Mouse (Mus musculus) urinary bladder, postnatal 14 days (tissue): ENCODE data around the gene Skp1a.

ENCODE experiments used
- DNase-seq: peaks from one replicate; pipeline ENCODE4 v3.0.0; 2021; ENCODE audit warnings: low spot score

Skp1a gene

DNA sequence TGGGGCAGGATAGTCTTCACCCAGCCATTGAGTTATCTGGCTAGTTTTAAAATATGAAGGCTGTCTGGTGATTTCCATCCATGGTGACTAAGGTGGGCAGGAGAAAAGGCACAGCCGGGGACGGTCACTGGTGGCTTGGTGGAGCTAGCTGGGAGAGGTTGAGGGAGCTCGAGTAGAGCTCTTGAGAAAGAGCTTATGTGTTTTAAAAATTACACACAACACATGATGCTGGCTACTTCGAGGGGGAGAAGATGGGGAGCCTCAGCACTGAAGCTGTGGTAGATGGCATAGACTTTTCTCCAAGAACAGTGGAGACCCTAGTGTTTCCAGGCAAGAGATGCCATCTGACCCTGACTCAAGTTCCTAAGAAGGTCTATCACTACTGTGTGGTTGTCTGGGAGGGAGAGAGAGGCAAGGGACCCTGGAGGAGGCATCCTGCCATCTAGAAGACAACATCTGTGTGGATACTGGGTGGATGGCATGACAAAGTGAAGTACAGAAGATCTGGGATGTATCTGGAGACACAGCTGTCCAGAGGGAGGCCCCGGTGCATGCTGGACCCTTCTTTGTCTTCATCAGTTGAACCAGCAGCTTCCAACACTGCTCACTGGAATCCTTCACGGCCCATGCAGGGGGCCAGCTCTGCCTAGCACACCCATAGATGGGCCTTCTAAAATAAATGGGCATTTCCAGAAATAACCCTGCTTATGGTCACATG, 45.8 kb downstream of the Skp1a start:
- no peak for DNase-seq

DNA sequence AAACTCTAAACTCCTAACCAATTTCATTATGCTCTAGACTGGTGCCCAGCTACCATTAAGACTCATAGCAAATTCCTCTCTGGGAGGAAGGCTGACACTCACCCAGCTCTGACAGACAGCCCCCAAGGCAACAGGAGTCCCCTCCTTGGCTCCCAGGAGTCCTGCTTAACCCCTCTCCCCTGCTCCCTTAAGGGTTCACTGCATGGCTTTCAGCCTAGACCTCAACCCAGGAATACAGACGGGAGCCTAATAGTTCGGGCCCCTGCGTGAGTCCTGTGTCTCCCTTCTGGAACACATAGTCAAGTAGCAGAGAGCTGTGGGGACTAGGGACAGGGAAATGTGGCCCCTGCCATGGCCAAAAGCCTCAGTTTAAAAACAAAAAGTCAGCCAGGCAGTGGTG, 46.4 kb downstream of the Skp1a start:
- no peak for DNase-seq

DNA sequence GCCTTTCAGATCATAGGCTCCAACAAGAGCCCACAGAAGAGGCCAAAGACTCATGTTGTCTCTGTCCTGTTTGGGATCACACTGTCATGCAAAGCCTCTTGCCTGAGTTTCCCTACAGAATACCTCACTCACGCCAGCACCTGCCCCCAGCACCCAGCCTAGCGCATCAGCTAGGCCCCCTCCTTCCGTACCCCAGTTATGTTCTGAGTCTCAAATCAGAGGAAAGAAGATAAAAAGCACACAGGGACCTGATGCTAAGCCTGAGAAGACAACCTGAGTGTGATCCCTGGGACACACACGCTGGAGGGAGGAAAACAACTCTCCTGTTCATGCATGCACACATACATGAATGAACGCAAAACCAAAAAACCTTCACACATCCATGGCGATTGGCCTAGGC, 47.2 kb downstream of the Skp1a start:
- DNase-seq, result no peak

DNA sequence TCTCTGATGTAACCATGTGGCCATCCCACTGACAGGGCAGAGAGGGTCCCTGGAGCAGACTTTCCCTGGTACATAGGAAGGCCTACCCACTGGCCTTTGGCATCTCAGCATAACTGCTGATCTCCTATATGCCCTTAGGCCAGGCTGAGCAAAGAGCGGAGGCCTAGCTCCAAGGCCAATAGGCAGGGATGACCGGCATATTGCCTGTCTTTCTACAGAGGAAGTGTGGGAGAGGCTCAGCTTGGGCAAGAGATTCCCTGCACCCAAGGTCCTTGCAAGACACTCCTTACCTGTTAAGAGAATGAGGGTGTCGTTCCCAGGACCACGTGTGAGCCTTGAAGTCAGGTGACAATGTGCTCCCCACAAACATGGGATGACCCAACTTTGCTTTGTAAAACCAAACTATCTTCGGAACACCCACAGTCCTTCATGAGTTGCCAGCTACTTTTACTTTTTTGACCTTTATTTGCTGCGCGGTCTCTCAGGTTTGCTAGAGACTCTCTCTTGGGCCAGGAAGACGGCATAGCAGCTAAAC, 47.9 kb downstream of the Skp1a start:
- DNase-seq, result no peak

DNA sequence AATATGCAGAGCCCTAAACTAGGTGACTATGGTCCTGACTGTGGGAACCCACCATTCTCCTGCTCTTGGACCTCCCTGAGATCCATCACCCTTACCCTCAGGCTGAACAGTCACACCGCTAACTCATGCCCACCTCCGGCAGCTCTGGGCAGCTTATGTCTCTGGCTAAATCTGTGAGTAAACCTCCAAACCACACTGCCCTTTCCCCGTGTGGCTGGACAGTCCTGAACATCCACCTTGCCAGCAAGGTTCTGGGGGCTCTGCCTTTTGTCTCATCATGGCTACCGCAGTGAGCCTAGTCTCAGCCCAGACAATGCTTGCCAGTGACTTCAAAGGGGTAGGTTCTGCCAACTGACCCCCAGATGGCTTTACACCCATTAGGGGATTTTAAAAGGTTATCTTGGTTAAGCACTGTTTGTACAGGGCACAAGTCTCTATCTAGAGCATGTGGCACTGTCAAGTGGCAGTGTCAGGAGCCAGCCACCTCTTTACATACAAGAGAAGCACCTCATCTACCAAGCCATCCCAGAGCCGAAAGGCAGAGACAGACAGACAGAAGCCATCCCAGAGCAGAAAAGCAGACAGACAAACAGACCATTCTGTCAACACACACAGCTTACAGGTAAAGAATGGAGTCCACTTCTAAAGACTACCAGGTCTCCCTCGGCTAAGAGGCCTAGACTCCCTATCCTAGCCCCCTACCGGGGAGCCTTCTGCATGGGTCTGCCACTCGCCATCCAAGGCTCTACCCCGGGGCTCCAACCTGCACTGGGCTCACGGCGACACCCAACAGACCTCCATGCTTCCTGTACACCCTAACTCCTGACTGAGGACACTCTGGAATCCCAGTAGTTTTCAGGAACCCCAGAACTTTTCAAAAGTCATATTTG, 49.0 kb downstream of the Skp1a start:
- DNase-seq, result no peak

DNA sequence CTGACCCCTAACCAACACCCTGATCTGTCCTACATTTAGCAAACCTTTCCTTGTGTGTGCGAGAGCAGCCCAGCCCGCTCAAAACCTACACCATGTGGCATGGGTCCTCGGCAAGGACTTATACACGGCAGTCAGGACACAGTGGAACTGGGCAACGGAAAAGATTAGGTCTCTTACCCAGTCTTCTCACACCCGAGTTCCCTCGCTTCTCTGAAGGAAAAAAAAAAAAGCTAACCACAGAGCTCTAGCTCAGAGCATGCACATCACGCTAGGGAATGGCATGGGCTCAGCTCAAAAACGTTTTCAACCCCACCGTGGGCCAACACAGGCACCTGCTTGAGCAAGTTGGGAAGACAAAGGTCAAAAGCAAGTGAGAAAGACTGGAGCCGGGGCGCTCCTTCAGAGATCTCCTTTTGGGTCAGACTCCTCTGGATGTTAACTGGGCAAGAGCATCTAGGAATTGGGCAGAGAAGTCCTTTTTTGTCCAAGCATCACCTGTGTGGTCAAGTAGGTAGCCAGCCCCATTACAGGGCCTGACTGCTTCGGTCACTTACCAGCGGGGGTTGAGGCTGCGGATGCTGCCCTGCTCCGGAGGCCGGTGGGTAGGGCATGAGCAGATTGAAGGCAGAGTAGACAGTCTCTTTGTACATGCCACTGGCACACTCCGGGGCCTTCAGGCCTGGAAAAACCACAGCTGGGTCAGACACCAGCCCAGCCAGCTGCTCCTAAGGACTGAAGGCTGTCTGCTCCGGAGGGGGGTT, 50.0 kb downstream of the Skp1a start:
- DNase-seq, result no peak

DNA sequence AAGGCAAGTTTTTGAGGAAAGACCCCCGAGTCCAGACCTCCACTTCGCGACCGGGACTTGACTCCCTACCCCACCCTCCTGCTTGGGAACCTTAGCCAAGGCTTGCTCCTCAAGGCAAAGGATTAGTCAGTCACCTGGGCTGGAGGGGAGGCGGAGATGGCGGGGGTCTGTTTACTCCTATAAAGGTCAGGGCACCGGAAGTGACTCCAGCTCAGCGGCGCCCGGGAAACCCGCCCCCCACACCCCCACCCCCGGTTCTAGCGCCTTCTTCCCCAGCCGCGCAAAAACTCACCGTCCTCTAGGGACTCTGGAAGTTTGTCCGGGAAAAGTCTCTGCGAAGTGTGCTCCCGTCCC, 50.6 kb downstream of the Skp1a start:
- no peak for DNase-seq

DNA sequence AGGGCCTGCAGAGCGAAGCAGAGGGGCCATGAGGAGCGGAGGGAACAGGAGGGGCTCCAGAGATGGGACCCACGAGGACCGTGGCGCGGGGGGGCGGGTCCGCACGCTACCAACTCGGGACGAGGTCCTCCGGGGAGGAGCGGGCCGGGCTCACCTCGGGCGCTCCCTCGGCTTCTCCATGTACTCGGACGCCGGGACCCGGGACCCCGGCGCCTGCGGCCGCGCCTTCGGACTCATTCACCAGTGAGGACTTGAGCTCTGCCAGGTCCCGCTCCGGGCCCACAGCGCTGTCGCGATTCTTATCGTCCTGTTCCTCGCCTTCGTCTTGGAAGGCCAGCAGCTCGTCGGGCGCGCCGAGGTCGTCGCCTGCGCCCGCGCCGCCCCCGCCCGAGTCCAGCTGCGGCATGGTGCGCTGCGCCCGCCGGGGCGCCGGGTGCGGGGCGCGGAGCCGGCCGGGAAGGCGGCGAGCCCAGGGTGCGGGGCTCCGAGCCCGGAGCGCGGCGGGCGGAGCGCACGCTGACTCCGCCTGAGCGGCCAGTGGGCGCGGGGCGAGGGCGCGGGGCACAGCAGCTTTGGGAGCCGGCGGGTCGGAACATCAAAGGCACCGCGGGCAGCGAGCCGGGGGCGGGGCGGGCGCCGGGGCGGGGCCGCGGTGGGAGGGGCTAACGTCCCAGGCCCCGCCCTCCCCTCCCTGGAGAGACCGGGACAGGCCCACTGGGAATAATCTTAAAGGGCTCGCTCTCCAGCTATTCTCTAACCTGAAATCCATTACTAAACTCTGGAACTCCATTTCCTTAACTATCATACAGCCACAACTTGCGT, 51.2 kb downstream of the Skp1a start, which contains the start of gene Tcf7:
Tcf7 (minus strand) TSS at position 241 of the 822 bp plus-strand sequence.
- peak; percentile 60 for DNase-seq

DNA sequence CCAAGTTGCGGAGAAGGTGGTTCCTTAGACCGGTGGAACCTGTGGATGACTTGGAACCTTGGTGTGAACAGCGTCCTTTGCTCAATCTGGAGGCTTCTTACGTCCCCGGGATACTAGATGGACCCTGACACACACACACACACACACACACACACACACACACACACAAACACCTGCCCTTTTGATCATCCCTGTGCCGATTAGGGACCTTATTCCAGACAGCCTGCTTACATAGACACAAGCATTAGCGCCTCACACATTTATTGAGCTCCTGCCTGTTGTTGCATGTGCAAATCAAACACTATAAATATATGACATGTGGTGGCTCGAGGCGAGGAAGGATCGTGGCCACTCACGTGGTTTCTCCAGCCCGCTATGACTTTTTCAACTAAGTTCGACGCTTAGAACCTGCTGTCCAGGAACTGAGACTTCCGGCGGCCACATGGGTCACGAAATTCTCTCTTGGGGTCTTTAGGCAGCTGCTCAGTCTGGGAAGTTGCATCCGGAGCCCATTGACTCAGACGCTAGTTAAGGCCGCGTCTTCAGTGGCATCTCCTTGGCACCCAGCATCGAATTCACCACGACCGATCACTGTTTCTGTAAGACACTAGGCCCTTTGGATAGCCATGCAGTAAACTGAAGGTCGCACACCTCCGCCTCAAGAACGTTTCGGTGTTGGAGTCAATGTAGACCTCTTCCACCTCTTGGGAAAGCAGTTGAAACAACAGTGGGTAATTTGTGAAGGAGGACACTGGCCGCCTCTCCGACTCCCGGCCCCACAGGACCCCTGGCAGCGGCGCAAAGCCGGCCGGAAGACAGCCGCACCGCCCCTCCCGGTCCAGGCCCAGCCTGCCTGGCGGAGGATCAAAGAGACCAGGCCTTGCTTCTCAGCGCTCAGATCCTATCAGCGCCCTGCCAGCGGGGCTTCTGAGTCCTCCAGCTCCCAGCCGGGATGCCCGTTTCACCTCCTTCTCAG, 52.1 kb downstream of the Skp1a start:
- DNase-seq, result peak; percentile 69

DNA sequence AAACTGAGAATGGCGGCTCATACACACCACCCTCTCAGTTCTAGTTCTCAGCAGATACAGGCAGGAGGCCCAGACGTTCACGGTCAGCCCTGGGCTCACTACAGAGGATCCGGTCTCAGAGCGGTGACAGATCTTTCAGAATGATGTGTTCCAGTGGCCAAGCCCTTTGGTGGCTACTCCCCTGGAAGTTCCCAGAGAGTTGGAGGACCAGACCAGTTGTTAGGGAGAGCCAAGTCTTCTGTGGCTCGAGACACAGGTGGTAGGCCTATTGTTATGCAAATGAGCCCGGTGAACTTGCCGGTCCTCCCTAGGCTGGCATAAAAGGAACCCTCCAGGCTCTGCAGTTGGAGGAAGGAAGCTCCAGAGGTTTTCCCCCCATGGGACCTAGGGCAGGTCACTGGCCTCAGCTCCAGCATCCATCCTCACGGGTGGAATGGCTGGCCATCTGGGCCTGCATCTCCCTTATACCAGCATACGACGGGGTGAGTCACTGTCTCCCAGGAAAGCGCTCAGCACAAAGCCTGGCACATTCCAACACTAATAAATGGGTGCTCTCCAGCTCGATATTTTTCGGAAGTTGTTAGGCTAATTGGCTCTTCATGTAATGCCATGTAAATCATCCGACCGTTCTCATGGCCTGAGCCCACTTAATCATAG, 54.6 kb downstream of the Skp1a start:
- no peak for DNase-seq

DNA sequence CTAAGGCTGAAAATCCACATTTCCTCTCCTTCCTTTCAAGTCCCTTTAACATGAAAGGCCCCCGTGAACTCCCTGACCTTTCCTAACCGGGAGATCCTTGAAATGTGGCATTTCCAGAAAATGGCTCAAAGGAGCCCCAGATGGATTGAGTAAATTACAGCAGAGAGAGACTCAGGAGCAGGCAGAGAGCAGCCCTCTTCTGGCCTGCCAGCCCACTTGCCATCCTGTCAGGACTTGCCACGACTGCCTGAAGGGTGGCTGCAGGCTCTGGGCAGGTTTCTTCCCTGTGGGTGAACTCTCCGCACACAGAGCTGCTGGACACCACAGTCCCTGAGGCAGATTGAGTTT, 55.1 kb downstream of the Skp1a start:
- peak; percentile 61 for DNase-seq

DNA sequence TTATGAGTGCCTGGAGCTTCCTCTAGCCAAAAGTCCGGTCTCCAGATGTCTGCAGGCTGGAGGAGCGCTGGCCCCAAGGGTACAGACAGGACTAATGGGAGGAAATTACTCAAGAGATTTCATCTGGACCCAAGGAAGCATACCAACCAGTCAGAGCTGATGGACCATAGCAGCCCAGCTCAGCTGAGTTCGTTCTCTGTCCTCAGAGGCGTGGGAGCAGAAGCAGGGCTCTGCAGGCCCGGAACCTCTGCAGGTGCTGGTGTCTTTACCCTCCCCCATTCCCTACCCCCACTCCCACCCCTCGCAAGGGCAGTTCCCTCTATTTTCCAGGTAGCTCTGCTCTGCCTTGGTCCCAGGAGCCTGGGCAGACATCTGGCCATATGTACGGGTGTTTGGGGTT, 60.6 kb downstream of the Skp1a start:
- DNase-seq, result no peak

DNA sequence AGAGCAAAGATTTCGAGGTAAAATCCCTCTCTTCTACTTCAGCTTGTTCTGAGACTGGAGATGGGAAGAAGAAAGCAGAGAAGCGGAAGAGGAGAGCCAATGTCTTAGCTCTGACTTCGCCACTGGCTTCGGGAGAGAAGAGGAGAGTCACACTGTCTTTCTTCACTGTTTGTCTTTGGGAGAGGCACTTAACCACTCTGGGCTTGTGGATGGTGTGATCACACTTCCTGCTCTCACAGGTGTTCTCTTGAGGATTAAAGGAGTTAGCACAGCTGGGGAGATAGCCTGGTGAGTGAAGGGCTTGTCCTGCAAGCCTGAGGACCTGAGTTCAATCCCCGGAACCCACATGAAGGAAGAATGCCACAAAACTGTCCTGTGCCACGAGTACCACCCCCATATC, 61.1 kb downstream of the Skp1a start:
- no peak for DNase-seq

DNA sequence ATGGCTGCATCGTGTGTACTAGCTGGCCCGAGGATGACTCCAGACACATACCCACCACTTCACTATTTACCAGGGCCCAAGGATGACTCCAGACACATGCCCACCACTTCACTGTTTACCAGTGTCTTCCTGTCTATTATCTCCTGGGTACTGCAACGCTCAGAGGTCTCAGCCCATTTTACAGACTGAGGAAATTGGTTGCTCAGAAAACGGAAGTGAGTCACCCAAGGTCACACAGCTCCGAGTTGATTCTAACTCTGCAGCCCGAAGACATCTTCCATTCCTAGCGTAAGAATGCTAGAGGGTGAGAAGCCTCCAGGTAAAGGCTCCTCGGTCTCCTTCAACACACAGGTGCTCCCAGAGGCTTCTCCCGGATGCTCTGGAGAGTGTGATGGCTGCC, 62.3 kb downstream of the Skp1a start:
- no peak for DNase-seq
